Mouse (Mus musculus) CD4-positive helper T cell, adult 2 months (primary cell): ENCODE measurements around the gene Irf9.

ENCODE experiments used
- DNase-seq: peaks from one replicate; pipeline ENCODE4 v3.0.0-alpha.2; 2012; ENCODE audit warnings: low read depth, missing footprints, low spot score

Irf9 gene

GRCm38 (mm10) chr14:55580731-55581130, 22.6 kb upstream of the Irf9 start:
- no peak for DNase-seq

- DNase-seq = no peak
Observed at GRCm38 (mm10) chr14:55581981-55582681, 21.2 kb upstream of the Irf9 start.

GRCm38 (mm10) chr14:55584303-55584701, 19.1 kb upstream of the Irf9 start:
- DNase-seq = no peak

- peak; percentile 86 for DNase-seq
Observed at GRCm38 (mm10) chr14:55584702-55585565, 18.4 kb upstream of the Irf9 start, which contains the start of gene Emc9. TSS of gene Emc9 (minus strand) at chr14:55585302.

DNA sequence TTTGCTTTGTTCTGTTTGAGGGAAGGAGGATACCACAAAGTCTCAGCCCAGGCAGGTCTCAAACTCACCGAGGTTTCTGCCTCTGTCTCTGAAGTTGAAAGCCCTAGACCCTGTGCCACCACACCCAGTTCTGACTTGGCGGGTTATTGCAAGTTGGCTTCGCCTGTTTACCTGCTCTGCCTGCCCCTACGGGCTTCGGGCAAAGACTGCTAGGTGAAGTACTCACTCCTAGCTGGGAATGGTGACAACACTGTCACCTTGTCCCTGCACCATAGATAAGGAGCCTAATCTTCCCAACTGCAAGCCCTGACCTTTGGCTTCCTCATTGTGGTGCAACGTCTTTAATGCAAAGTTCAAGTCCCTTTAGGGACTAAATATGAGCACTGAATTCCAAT, 17.8 kb upstream of the Irf9 start:
- peak; percentile 73 for DNase-seq

GRCm38 (mm10) chr14:55586149-55586548, 17.2 kb upstream of the Irf9 start:
- peak; percentile 50 for DNase-seq

DNA sequence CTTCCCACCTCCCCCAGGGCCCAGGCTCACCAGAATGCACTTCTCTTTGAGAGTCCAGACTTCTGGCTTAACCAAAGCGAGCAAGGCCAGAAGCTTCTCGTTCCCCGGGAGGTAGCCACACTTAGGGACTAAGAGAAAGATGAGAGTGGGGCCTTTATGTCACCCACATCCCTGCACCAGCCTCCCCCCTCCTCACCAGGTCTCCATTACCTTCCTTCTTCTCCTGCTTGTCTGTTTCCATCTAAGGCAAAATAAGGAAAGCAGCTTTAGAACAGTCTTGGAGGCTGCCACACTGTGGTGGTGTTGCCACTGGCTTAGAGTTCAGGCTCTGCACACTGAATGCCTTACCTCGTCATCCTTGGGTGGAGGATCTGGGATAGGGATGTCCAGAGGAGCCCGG, 14.1 kb upstream of the Irf9 start:
- no peak for DNase-seq

GRCm38 (mm10) chr14:55589771-55590448, 13.5 kb upstream of the Irf9 start:
- peak; percentile 87 for DNase-seq

DNA sequence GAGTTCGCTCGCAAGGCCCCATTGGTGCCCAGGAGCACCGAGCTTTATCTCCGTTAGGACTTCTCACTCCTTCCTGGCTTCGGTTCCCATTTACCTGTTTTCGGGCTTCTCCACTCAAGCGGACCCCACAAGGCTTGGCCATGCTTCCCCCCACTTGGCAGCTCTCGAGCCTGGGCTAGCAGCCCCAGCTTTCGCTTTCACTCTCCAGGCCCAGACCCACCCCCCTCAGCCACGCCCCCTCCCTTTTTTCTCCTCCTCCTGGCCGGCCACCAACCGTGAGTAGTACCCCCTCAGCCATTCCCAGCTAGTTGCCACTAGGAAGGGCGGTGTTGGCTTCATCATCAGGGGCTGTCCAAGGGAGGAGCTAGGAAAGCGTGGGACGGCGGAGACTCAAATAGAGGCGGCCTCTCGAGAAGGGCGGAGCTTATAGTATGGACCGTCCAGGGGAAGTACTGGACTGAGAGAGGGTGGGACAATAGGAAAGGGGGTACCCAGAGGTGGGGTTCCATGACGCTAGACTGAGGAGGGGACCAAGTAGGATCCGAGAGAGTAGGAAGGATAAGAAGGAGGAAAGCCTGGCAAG, 12.5 kb upstream of the Irf9 start, which contains the start of gene Psme2:
Psme2 (minus strand) TSS at position 366 of the 583 bp plus-strand sequence.
- peak; percentile 95 for DNase-seq

- DNase-seq = peak; percentile 95
Observed at GRCm38 (mm10) chr14:55591331-55591891, 12.0 kb upstream of the Irf9 start, which contains the start of gene Rnf31. TSS of gene Rnf31 (plus strand) at chr14:55591708.

- no peak for DNase-seq
Observed at GRCm38 (mm10) chr14:55592226-55592625, 11.1 kb upstream of the Irf9 start.

DNA sequence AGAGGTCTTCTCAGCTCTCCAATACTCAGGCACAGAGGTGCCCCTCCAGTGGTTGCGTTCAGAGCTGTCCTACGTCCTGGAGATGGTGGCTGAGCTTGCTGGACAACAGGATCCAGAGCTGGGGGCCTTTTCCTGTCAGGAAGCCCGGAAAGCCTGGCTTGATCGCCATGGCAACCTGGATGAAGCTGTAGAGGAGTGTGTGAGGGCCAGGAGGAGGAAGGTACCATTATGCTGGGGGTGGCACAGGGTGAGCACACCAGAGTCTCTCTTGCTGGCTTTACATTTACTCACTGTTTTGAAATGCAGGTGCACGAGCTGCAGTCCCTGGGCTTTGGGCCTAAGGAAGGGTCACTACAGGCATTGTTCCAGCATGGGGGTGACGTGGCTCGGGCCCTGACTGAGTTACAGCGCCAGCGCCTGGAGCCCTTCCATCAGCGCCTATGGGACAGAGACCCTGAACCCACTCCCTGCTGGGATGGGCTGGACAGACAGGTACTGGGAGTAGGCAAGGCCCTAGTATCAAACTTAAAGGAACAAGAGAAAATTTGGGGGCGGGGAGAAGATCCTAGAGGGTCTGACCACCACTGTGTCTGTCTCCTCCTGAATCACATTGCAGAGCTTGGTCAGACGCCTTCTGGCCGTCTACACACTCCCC, 7.2 kb upstream of the Irf9 start:
- DNase-seq = no peak

GRCm38 (mm10) chr14:55598521-55599390, 4.6 kb upstream of the Irf9 start:
- no peak for DNase-seq

- DNase-seq = peak; percentile 97
Observed at GRCm38 (mm10) chr14:55603633-55604576, 534 bp downstream of the Irf9 start.

DNA sequence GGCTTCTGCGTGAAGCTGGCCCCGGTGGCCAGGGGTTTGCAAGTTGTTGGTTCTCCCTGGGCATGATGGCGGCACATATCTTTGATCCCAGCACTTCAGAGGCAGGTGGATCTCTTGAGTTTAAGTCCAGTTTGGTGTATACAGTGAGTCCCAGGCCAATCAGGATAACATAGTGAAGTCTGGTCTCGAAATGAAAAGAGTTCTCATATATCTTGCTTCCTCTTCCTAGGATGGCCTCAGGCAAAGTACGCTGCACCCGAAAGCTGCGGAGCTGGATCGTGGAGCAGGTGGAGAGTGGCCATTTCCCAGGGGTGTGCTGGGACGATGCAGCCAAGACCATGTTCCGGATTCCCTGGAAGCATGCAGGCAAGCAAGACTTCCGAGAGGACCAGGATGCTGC, 1.5 kb downstream of the Irf9 start:
- peak; percentile 44 for DNase-seq

DNA sequence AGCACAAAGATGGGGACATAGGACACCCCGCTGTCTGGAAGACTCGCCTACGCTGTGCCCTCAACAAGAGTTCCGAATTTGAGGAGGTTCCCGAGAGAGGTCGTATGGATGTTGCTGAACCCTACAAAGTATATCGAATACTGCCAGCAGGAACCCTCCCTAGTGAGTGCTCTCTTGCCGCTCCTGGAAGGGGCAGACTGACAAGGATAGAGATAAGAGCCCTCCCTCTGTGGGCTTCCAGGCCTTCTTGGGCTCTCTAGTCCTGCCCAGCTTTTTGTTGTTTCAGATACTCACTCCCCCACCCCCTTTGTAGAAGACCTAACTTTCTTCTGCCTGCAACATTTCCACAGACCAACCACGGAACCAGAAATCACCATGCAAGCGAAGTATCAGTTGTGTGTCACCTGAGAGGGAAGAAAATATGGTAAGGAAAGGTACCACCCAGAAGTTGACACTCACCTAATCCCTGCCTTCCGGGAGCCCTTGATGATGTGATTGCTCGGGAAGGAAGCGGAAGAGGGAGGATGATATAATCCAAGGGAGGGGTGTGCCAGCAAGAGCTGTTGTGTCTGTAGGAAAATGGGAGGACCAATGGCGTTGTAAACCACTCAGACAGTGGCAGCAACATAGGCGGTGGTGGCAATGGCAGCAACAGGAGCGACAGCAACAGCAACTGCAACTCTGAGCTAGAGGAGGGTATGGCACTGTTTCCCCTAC, 2.5 kb downstream of the Irf9 start:
- DNase-seq = no peak

- no peak for DNase-seq
Observed at GRCm38 (mm10) chr14:55608339-55608738, 5.0 kb downstream of the Irf9 start.

- DNase-seq = no peak
Observed at GRCm38 (mm10) chr14:55613346-55613745, 10.0 kb downstream of the Irf9 start.
